Mouse (Mus musculus) MEL (cell line): ENCODE results near the gene Ndufaf3.

Experiments
- CHD2 ChIP-seq: IDR thresholded peaks from 2 replicates; pipeline ENCODE4 v1.6.1; 2011; ENCODE audit warnings: low read length, improper control_type of control experiment
- CTCF ChIP-seq, 3 experiments: IDR thresholded peaks in 2 of 3; conservative IDR thresholded peaks in 1 of 3; 2 replicates each; pipeline ENCODE4 v1.5.1; 2011 to 2012; ENCODE audit warnings: low read length in 3 of 3, low read depth in 2 of 3, mild to moderate bottlenecking in 2 of 3, improper control_type of control experiment in 1 of 3, inconsistent platforms in 1 of 3, mixed read lengths in 1 of 3, moderate library complexity in 1 of 3; ENCODE audit not compliant: control insufficient read depth in 1 of 3, insufficient read depth in 1 of 3, poor library complexity in 1 of 3, severe bottlenecking in 1 of 3
- MAX ChIP-seq: IDR thresholded peaks from 2 replicates; pipeline ENCODE4 v1.6.1; 2011; ENCODE audit warnings: low read length, improper control_type of control experiment
- MXI1 ChIP-seq: IDR thresholded peaks from 2 replicates; pipeline ENCODE4 v1.6.1; 2011; ENCODE audit warnings: mild to moderate bottlenecking, low read depth, low read length, improper control_type of control experiment
- POLR2A ChIP-seq, 2 experiments: IDR thresholded peaks; 2 replicates each; pipeline ENCODE4 v1.6.1; 2011 to 2012; ENCODE audit warnings: low read length in 2 of 2, mild to moderate bottlenecking in 2 of 2, control low read depth in 1 of 2, improper control_type of control experiment in 1 of 2, low read depth in 1 of 2, moderate library complexity in 1 of 2; ENCODE audit not compliant: control insufficient read depth in 1 of 2, insufficient read depth in 1 of 2, poor library complexity in 1 of 2
- TBP ChIP-seq: IDR thresholded peaks from 2 replicates; pipeline ENCODE4 v1.8.0; 2011; ENCODE audit warnings: low read depth, low read length, improper control_type of control experiment
- TCF12 ChIP-seq: IDR thresholded peaks from 2 replicates; pipeline ENCODE4 v1.6.1; 2014; ENCODE audit warnings: low read depth, mild to moderate bottlenecking, inconsistent platforms, low read length, improper control_type of control experiment, moderate library complexity

DNA sequence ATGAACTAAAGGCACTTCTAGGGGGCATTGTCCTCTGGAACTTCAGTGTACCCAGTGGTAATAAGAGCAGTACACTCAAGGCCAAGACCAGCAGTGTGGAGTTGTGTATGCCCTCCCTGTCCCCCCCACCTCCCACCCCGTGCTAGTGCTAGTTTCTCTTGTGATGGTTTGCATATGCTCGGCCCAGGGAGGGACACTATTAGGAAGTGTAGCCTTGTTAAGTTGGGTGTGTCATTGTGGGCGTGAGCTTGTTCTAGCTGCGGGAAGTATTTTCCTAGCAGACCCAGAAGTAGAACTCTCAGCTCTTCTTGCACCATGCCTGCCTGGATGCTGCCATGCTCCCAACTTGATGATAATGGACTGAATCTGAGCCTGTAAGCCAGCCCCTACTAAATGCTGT lies 34.8 kb upstream of the Ndufaf3 start:
- no peak for TF ChIP-seq MAX
- TF ChIP-seq POLR2A (IDR thresholded peaks at IDR 0.05; ENCODE audit: control insufficient read depth in 1 of 2, insufficient read depth in 1 of 2, low read depth in 1 of 2, low read length in 2 of 2, poor library complexity in 1 of 2), result no peak
- no peak for TF ChIP-seq CTCF (IDR thresholded peaks at IDR 0.05 in 2 of 3, conservative IDR thresholded peaks at IDR 0.05 in 1 of 3; ENCODE audit: control insufficient read depth in 1 of 3, insufficient read depth in 1 of 3, low read depth in 2 of 3, low read length in 3 of 3, poor library complexity in 1 of 3, severe bottlenecking in 1 of 3)
- no peak for TF ChIP-seq TCF12
- no peak for TF ChIP-seq CHD2
- no peak for TF ChIP-seq TBP
- no peak for TF ChIP-seq MXI1
